Mouse (Mus musculus): Measurements from ENCODE around the gene Bcl2l12.
"Not testable (repeated sequence)": the region's sequence is repeated elsewhere in the genome, so short reads cannot be mapped to it uniquely, and the experiment has no call there.

Gene Bcl2l12

DNA sequence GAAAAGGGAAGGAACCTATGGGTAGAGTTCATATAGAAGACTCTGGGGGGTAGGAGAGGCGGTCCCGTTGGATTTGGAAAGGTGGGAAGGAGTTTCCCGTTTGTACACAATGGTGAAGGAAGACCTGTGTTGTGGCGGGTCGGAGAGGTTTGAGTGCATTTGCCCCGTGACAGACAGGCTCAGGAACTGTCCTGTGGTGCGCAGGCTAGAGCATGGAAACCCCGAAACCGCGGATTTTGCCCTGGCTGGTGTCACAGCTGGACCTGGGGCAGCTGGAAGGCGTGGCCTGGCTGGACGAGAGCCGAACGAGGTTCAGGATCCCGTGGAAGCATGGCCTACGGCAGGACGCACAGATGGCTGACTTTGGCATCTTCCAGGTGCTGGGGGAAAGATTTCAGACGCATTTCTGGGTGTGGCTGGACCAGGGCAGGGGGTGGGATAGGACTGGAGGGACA is at the start of gene Bcl2l12:
Gene Bcl2l12, minus strand, starts transcription at position 212 of the 455 bp plus-strand sequence.
- in situ Hi-C loops (cut with MboI, MseI): no loop called here

DNA sequence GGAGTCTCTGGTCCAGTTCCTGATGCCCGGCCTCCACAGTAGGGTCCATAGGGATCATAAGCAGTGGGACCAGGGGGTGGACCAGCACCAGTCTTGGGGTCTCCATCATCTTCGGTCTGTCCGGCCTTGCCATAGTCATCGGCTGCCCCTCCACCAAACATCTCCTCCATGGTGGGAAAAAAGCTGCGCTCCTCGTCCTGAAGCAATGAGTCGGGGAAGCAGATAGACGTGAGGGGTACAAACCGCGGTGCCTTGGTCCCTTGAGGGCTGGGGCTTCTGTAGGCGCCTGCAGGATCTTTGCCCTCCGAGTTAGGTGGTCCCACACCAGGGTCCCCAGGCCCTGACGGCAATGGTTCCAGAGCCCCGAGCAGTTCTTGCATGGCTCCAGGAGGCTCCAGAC is 49.0 kb upstream of the Bcl2l12 start:
- in situ Hi-C loops (cut with MboI, MseI): no loop called here

DNA sequence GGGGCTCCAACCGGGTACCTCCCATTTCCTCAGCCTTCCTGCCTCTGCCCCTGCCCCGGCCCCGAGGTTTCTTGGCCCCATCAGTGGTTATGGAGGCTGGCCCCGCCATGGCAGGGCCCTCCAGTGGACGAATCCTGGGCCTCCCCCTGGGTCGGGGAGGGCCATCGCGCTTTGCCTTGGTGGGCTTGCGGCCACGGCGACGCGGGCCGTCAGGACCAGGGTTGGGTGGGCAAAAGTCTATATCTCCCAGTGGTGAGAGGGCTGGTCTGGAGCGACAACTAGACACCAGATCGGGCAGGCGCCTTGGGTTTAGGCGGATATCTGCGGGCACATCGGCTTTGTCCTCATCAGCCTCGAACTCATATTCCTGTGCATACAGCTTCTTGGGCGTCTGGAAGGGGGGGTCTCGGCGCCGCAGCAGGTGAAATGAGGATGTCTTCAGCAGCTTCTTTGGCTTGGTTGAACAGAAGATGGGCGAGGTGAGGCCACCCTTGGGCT is 48.4 kb upstream of the Bcl2l12 start:
- in situ Hi-C loops (cut with MboI, MseI): no loop called here

DNA sequence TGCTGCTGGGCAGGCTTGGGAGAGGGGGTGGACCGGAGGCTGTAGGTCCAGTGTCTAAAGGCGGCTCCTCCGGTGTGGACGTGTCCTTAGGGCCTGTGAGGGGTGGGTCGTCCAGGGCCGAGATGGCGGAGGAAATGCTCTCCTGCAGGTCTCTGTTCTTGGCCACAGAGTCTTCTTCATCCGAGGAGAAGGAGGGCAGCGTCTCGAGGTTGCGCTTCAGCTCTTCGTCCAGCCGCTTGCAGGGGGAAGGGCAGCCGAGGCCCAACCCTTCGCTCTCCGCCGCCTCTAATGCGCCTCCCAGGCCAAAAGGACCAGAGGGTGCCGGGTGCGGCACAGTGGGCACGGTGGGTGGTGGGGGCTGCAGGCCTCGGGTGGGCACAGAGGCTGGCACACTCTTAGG is 47.2 kb upstream of the Bcl2l12 start:
- in situ Hi-C loops (cut with MboI, MseI): no loop called here

DNA sequence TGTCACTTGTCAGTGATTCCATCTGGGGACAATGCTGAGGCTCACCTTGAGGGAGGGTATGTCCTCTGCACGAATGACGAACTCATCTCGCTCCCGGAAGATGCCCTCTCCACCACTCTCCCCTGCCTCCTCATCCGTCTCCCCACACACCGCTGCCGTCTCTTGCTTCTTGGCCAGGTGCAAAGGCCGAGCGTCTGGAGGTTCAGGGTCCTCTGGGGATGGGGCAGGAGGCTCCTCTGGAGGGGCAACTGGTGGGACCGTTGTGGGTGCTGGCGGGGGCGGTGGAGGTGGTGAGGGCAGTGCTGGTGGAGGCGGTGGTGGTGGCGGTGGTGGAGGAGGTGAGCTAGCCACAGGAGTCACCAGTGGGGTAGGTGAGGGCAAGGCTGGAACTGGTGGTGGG is 44.8 kb upstream of the Bcl2l12 start:
- in situ Hi-C loops (cut with MboI, MseI): no loop called here

DNA sequence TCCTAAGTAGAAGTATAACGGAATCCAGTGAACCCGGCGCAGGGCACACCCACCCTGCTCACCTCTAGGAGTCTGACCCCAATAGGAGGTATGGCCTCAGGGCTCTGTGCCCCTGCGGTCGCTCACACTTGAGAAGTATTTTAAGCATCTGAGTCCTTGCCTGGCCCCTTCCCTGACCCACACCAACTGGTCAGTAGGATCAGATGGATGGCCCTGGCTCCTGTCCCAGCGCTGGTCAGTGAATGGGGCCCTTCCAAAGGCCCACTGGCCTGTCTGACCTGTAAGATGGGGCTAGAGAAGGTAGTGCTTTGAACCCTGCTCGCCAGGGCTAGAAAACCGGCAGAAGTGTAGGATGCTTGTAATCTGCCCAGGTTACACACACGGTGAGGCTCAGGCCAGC is 42.3 kb upstream of the Bcl2l12 start:
- in situ Hi-C loops (cut with MboI, MseI): no loop called here

DNA sequence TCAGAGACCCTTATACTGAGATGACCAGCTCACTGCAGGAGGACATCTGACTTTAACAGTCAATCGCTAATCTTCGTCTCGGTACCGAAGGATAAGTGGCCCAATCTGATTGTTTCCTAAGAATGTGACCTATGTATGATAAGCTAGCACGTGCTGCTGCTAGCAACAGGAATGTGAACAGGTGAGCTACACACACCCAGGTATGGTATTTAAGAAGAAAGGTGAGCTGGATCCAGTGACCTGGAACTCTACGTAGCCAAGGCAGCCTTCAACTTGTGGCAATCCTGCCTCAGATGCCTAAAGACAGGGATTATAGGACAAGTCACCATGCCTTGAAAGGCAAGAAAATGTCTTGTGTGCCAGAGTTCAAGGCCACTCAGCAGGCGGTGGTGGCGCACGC is 39.9 kb upstream of the Bcl2l12 start:
- in situ Hi-C loops (cut with MboI, MseI): loop anchor here (5.0 kb wide), 1 partner anchor 34 kb away; no protein-coding TSS in a partner anchor

DNA sequence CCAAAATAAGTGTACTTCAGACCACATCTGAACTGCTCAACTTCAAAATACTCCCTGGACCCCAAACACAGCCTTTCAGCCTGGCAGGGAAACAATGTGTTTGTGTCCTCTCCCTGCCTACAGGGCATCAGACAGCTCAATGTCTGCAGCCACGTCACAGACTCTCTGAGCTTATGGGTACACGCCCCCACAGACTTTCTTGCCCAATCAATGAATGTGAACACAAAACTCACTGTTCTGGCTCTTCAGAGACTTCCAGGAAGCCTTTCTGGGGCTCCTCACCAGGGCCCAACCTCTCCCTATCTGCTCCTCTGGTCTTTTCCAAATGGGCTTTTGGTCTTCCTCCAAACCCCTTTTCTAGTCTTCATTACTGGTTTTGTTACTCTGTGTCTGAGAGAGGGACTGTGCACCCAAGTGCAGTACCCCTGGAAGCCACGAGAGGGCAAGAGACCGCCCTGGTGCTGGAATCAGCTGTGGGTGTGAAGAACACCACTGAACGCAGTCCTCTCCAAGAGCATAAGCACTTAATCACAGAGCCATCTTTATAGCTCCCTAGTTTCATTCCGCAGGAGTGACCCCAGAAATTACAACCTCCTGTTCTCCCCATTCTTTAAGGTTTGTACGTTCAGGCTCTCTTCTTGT is 39.3 kb upstream of the Bcl2l12 start:
- in situ Hi-C loops (cut with MboI, MseI): loop anchor here (5.0 kb wide), 1 partner anchor 34 kb away; no protein-coding TSS in a partner anchor

DNA sequence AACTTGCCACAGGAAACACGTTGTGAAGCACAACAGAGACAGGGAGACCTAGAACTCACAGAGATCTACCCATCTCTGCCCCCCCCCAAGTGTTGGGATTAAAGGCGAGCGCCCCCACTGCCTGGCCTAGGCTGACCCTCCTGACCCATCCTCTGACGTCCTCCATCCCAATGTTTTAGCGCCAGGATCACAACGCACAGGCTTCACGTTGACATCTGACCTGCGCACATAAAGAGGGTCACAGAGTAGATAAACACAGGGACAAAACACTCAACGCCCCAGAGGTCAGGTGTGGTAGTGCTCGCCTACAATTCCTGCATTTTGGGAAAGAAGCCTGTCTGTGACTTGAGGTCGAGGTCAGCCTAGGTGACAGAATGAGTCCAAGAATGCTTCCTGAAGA is 38.2 kb upstream of the Bcl2l12 start:
- in situ Hi-C loops (cut with MboI, MseI): loop anchor here (5.0 kb wide), 1 partner anchor 36 kb away; no protein-coding TSS in a partner anchor

DNA sequence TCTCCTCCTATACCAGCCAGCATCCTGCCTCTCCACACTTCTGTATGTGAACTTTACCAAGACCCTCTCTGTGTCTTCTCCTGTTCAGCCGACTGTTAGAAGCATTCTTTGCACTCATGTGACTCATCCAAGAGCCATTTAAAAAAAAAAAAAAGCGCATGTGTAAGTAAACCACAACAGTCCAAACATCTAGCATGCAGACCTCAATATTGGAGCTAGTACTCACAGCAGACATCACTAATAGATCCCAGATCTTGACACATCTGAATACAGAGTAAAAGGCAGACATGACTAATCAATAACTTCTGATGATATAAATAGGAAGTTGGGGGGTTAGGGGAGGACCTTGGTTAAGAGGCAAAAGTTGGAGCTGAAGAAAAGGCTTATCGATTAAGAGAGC is 37.1 kb upstream of the Bcl2l12 start:
- in situ Hi-C loops (cut with MboI, MseI): loop anchor here (5.0 kb wide), 1 partner anchor 37 kb away; no protein-coding TSS in a partner anchor

DNA sequence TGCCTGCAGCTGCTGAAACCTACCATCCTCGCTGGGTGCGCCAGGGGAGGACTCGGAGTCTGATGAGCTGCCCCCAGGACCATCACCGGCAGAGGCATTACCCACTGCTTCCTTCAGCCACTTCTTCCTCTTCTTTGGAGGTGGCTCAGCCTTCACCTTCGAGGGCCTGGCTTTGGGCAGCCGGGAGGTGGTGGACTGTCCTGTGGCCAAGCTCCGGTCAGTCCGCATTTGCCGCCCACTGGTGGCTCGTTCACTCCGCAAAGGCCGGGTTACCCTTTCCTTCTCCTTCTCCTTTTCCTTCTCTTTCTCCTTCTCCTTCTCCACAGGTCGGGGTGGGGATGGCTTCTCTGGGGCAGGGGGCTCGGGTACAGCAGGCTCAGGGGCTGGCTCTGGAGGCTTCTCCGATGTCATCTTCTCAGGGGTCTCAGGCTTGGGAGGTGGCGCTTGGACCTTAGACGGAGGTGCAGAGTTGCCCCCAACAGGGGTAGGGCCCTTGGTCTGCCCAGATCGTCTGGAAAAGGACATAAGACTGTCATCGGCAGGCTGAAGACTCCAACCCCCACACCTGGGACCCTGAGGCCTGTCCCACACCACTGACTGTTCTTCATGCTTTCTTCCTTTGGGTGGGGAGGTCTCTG is 35.3 kb upstream of the Bcl2l12 start:
- in situ Hi-C loops (cut with MboI, MseI): no loop called here

DNA sequence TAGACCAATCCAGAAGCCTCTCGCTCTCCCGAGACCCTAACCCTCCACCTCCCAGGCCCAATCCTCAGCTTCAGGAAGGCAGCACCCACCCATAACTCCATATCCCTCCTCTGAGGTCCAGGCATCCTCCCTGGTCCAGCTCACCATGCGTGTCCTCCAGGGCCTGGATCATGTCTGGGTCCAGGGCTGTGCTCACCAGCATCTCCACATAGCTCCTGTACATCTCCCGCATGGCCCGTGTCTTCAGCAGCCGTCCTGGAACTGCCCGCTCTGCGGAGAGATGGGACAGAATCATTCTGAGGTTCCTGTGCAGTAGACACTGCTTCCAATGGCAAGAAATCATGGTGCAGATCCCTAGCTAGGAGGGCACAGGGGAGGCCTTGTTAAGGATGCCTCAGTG is 32.3 kb upstream of the Bcl2l12 start:
- in situ Hi-C loops (cut with MboI, MseI): no loop called here

DNA sequence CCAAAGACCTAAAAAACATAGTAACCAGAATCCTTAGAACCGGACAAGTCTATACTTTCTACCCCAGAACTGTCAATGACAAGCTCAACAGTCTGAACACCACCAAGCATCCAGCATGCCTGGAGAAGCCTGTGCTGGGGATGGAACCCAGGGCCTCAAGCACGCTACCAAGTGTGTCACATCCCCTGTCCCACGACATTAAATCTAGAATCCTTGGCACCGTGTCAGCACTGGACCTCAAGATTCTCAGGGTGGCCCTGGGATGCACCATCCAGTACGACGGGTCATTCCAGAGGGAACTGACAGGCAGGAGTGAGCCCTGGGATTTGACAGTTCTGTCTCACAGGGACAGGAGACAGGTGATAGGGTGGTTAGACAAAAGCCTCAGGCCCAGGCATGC is 31.5 kb upstream of the Bcl2l12 start:
- in situ Hi-C loops (cut with MboI, MseI): no loop called here

DNA sequence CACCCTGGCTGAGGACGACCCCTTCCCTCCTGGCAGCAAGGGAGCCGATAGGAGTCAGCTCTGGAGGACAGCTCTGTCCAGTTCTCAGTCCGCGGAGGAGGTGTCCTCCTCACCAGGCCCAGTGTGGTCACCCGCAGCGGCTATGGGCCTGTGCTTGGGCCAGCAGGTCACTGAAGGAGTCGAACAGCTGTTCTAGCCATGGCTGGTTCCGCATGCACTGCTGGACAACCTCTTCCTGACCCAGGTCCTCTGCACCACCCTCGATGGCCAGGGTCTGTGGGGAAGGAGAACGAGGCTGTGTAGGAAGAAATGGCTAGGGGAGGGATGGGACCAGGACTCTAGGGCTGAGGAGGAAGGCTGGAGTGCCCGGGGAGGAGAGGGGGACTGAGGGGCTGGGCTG is 29.8 kb upstream of the Bcl2l12 start:
- in situ Hi-C loops (cut with MboI, MseI): no loop called here

DNA sequence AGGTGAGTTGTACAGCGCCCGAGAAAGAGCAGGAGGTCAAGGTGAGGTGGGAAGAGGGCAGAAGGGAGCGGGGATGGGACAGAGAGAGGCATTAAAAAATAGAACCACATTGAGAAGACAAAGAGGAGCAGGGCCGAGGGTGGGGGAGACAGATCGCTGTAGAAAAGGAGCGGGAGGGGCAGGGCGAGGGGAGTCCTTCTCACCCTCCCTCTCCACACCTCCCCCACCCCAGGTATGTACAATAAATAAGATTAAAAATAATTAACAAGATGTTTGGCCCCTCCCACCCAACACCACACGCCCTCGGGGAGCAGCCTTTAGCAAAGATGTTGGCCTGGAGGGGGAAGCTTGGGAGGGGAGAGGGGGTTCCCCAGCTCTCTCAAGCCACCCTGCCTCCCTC is 29.2 kb upstream of the Bcl2l12 start:
- in situ Hi-C loops (cut with MboI, MseI): no loop called here

DNA sequence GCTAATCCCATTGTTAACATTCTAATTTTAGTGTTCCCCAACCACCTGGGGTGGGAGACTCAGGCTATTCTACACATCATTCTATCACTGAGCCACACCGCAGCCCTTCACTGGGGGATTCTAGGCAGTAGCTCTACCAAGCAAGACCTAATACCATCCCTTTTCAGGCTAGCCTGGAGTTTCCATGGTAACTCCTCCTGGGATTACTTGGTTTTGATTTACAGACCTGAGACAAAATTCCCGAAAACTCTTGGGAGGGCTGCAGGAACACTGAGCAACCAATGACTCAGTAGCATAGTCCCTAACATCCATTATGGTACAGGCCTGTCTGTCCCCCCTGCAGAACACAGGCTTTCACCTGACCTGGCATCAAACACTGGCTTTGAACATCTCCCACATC is 27.7 kb upstream of the Bcl2l12 start:
- in situ Hi-C loops (cut with MboI, MseI): no loop called here

DNA sequence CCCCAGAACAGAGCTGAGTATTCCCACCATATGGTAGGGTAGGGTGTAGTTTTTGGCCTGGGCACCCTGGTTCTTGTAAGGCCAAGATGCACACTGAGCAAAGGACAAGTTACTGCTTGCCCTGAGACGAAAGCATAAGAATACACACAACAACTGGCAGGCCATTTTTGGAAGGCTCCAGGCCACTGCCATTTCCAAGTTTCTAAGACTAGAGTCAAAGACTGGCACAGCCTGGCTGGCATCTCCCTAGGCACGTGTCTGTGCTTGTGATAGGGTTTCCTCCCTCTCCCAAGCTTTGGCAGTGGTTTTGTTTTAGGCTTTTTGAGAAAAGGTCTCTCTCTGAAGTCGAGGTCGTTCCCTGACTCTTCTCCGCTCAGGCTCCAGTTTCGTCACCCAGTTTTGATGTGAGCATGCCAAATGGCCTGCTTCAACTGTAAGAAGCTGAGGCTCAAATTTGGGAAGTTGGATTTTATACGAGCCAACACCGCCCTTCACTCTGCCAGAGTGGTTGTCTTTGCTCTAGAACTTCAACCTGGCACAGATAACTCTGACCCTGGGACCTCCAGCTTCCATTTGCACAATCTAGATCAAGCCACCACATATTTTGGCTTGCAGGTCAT is 27.2 kb upstream of the Bcl2l12 start:
- in situ Hi-C loops (cut with MboI, MseI): no loop called here

DNA sequence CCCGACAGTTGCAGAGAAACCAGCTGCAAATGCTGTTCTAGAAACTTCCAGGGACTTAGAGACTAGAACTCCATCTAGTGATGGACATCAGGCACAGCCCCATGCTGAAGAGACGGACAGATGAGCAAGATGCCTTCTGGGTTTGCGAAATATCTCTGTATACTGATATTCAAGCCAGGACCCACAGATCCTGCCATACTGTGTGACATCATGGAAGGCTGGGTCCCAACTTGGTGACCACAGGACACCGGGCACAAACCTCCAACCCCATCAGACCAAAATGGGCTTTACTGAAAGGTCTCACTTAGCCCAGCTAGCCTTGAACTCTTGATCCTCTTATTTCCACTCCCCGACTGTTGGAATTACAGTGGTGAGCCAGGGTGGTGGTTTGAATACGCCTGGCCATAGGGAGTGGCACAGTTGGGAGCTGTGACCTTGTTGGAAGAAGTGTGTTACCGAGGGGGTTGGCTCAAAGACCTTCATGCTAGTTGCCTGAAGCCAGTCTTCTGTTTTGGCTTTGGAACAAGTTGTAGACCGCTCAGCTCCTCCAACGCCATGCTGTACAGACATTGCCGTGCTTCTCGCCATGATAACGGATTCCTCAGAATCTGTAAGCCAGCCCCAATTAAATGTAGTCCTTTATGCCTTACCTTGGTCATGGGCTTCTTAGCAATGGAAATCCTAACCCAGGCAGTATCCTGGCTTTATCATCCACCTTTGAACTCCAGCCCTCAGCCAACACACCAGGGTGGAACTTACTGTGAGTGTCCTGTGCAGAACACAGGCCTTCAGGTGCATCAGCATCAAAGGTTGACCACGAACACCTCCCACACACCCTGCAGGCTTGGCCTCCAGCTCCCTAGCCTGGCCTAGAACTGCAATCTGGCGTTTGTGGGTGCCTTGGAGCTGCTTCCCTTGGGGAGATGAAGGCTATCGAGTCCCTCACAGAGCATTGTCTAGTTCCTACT is 26.1 kb upstream of the Bcl2l12 start:
- in situ Hi-C loops (cut with MboI, MseI): no loop called here

DNA sequence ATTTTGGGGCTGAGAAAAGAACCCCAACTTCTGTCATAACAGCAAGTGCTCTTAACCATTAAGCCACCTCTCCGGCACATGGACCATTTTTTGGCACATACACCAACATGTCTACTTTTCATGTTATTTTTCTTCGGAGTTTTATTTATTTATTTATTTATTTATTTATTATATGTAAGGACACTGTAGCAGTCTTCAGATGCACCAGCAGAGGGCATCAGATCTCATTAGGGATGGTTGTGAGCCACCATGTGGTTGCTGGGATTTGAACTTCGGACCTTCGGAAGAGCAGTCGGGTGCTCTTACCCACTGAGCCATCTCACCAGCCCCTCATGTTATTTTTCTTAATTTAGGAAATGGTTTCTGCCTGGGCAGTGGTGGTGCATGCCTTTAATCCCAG is 25.2 kb upstream of the Bcl2l12 start:
- in situ Hi-C loops (cut with MboI, MseI): not testable (repeated sequence)

DNA sequence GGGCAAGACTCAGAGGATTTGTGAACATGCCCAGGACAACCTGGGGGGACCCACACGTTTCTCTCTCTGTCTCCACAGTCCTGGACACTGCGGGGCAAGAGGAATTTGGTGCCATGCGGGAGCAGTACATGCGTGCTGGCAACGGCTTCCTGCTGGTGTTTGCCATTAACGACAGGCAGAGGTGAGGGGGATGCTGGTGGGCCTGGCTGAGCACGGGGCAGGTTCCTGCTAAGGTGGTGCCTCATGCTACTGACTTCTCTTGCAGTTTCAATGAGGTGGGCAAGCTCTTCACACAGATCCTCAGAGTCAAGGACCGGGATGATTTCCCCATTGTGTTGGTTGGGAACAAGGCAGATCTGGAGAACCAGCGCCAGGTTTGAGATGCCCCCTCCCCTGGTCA is 21.7 kb upstream of the Bcl2l12 start:
- in situ Hi-C loops (cut with MboI, MseI): no loop called here

DNA sequence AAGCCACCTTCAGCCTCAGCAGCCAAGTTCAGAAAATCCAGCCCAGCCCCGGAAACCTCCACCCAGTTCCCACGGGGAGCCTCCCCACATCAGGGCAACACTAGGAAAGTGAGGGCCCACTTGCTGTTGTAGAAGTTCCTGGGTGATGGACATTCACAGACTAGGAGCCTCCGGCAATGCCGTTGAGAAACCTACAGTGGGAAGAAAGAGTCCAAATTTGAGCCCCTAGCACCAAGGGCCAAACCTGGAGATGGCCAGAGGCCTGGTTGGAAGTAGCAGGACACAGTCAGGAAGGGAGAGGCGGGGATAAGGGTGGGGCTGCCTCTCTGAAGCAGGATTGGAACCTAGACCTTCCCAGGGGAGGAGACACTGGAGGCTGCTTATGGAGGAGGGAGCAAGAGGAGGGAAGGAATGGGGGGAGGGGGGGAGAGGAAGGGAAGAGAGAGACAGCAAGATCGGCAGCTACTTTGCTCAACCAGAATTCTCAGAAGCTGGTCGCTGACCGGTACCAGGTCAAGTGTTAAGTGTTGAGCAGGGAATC is 20.6 kb upstream of the Bcl2l12 start:
- in situ Hi-C loops (cut with MboI, MseI): no loop called here

Data from regulatory T cell (primary cell).